Mouse (Mus musculus): ENCODE data around the gene Mfn1.

Mfn1 gene

GRCm38 (mm10) chr3:32510375-32511190, 18.7 kb upstream of the Mfn1 start:
- DNase-seq: peak; percentile 96

- peak; percentile 69 for DNase-seq
Observed at GRCm38 (mm10) chr3:32511191-32511550, 18.1 kb upstream of the Mfn1 start.

- DNase-seq: no peak
Observed at GRCm38 (mm10) chr3:32512686-32513284, 16.5 kb upstream of the Mfn1 start.

- DNase-seq: no peak
Observed at GRCm38 (mm10) chr3:32513528-32513927, 15.7 kb upstream of the Mfn1 start.

- no peak for DNase-seq
Observed at GRCm38 (mm10) chr3:32527181-32527580, 2.1 kb upstream of the Mfn1 start.

- no peak for DNase-seq
Observed at GRCm38 (mm10) chr3:32530041-32530440, 776 bp downstream of the Mfn1 start.

GRCm38 (mm10) chr3:32535692-32536091, 6.4 kb downstream of the Mfn1 start:
- no peak for DNase-seq

- peak; percentile 65 for DNase-seq
Observed at GRCm38 (mm10) chr3:32537556-32537955, 8.3 kb downstream of the Mfn1 start.

- DNase-seq: no peak
Observed at GRCm38 (mm10) chr3:32538091-32538490, 8.8 kb downstream of the Mfn1 start.

GRCm38 (mm10) chr3:32553061-32553460, 23.8 kb downstream of the Mfn1 start:
- DNase-seq: no peak

- DNase-seq: no peak
Observed at GRCm38 (mm10) chr3:32563401-32563800, 34.1 kb downstream of the Mfn1 start.

- DNase-seq: no peak
Observed at GRCm38 (mm10) chr3:32573086-32573485, 43.8 kb downstream of the Mfn1 start.

GRCm38 (mm10) chr3:32573881-32574280, 44.6 kb downstream of the Mfn1 start:
- no peak for DNase-seq

GRCm38 (mm10) chr3:32575151-32575550, 45.9 kb downstream of the Mfn1 start:
- DNase-seq: no peak

GRCm38 (mm10) chr3:32578772-32579171, 49.5 kb downstream of the Mfn1 start:
- DNase-seq: no peak

GRCm38 (mm10) chr3:32580738-32581137, 51.5 kb downstream of the Mfn1 start:
- no peak for DNase-seq

- DNase-seq: no peak
Observed at GRCm38 (mm10) chr3:32581911-32582310, 52.6 kb downstream of the Mfn1 start.

GRCm38 (mm10) chr3:32583489-32583888, 54.2 kb downstream of the Mfn1 start:
- no peak for DNase-seq

GRCm38 (mm10) chr3:32586274-32586673, 57.0 kb downstream of the Mfn1 start:
- no peak for DNase-seq

GRCm38 (mm10) chr3:32595080-32595479, 65.8 kb downstream of the Mfn1 start:
- no peak for DNase-seq

- DNase-seq: no peak
Observed at GRCm38 (mm10) chr3:32599328-32599727, 70.1 kb downstream of the Mfn1 start.

- no peak for DNase-seq
Observed at GRCm38 (mm10) chr3:32601055-32601454, 71.8 kb downstream of the Mfn1 start.

GRCm38 (mm10) chr3:32609233-32609632, 80.0 kb downstream of the Mfn1 start:
- DNase-seq: no peak

- DNase-seq: peak; percentile 27
Observed at GRCm38 (mm10) chr3:32610560-32610959, 81.3 kb downstream of the Mfn1 start.
